Mouse (Mus musculus): ENCODE data around the gene Slc25a5. TPM values are rescaled to one million over a fixed set of nuclear protein-coding genes. Genes with fewer than 3 reads are reported as not detected.
A peak's percentile ranks its signal among the peaks of the same experiment; 100 is the strongest.
"Not testable (repeated sequence)": the region's sequence is repeated elsewhere in the genome, so short reads cannot be mapped to it uniquely, and the experiment has no call there.

The Slc25a5 gene
- 896 and 911 TPM in 2 replicates for total RNA-seq (2017)

DNA sequence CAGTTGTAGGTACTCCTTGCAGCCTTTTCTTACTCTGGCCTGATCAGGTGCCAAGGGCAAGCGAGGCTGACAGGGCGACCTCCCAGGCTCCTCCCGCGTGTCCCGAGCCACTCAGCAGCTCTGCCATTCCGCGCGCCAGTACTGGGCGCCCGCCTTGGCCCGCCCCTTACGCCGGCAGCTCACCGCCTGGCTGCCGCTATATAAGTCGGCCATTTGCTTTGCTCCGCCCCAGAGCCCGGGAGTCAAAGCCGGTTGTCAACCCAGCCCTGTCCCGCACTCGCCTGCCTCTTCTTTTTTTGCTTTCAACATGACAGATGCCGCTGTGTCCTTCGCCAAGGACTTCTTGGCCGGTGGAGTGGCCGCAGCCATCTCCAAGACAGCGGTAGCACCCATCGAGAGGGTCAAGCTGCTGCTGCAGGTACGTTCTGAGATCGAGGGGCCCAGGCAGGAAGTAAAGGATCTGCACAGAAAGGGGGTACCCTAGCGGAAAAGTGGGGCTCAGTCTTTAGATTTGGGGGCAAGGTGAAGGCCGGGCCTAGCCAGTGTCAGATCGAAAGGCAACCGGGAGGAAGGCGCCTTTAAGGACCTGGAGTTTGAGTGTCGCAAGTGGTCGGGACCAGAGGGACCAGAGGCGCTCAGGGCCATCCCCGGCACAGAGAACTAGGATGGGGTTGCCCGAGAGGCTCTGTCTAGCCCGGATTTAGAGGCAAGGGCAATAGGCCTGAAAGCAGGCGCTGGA is at the start of gene Slc25a5:
Gene Slc25a5, plus strand, starts transcription at position 228 of the 739 bp plus-strand sequence.
- peak; percentile 97 for ATAC-seq (replicated peaks; ENCODE audit: low read depth, poor library complexity, severe bottlenecking)

DNA sequence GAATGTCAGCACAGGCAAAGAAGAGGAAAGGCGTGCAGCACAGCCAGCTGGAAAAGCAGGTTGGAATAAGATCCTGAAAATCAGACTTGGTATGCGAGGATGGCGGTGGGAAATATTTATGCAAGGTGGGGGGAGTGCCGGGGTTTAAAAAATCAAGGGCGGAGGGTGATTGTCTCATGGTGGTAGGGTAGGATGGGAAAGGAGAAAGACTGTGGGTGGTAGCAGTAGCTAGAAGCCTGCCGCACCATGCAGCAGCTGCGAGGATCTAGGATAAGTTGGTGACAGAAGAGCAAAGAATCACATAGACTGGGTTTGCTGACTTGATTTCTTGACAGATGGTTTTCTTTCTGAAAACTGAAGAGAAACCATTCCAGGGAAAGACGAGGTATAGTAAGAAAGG is 48.7 kb upstream of the Slc25a5 start:
- no peak for ATAC-seq (replicated peaks; ENCODE audit: low read depth, poor library complexity, severe bottlenecking)

DNA sequence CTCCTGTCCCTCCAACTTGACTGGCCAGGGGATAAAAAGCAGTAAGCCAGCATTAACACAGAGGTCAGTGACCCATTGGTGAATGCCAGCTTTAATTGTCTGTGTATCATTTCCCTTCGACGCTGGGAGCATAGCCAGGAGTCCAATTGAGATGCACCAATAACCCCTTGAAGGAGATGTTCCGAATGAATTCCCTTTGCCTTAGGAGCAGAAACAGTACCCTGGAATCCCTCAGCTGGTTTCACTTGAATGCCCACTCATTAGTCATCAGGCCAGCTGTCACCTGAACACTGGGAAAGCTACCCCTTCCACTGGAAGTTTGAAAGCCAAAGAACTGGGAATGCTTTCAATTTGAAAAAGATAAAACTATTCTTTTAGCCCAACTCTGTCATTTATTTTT is 46.9 kb upstream of the Slc25a5 start:
- ATAC-seq (replicated peaks; ENCODE audit: low read depth, poor library complexity, severe bottlenecking), result no peak

DNA sequence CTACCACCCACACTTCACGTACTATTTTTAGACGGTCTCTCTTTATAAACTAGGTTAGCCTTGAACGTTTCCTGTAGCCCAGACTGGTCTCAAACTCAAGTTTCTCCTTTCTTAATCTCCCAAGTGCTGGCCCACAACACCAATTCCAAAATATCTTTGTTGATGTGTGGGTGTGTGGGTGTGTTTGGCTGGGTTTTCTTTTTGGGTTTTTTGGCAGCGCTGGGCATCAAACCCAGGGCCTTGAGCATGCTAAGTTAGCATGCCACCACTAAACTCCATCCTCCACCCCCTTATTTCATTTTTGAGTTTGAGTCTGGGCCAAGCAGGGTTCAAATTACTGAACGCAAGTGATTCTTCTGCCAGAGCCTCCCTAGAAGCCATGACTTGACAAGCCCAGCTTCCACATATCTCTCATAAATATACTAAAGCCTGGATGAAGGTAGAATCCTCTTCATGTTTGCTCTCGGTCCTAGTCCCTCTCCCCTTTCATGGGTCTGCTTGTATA is 46.1 kb upstream of the Slc25a5 start:
- ATAC-seq (replicated peaks; ENCODE audit: low read depth, poor library complexity, severe bottlenecking), result no peak

DNA sequence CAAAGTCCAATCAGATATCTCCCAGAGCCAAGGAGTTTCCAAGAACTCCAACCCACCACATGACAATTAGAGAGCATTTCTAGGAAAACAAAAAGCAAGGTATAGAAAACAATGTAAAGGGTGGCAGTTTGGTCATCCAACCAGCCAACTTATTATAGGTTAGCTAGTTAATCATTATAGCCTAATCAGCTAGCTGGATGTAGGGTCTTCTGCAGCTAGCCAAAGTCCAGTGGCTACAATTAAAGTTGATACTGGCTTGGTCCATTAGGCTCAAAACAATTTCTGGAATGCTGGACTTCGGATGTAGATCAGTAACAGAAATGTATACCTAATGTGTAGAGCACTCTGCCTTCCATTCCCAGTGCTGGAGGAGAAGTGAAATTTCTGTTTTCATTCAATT is 44.9 kb upstream of the Slc25a5 start:
- no peak for ATAC-seq (replicated peaks; ENCODE audit: low read depth, poor library complexity, severe bottlenecking)

DNA sequence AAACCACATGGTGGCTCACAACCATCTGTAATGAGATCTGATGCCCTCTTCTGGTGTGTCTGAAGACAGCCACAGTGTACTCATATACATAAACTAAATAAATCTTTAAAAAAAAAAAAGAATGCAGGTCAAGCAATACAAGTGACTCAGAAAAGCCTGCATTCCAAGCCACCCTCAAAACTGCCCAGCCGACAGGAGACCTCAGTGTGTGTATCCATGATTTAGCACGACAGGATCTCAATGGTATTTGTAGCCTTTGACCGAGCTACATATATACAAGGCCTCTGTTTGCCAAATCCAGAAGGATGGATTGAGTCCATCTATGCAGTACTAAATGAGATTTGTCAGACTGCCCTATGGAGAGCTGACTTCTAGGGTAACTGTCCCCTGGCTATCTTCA is 42.9 kb upstream of the Slc25a5 start:
- no peak for ATAC-seq (replicated peaks; ENCODE audit: low read depth, poor library complexity, severe bottlenecking)

DNA sequence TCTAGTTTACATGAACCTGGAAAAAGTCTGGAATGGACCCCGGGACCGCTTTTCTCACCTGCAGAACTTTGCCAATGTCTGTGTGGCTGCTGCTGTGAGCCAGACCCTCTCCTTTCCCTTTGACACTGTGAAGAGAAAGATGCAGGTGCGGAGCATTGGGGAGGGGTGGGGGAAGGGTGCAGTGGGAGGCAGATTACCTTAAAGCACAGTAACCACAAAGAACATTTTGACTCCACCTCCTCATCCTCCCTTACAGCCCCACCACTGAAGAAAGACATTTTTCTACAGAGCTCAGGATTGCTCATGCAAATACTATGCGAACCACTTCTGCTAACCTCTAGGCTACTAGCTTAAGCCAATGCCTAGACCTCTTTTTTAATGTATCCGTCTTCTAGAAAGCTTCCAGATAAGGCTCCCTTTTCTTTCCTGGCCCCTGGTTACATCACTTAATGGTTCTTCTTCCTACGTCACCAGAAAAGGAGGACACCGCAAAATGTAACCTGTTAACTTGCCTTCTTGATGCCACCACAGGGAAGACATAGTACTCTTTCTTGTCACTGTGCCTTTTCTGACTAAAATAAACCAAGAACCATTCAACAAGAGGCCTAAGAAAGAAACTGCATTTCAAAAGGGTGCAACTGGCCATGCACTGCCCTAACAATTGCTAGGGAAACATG is 37.5 kb upstream of the Slc25a5 start:
- ATAC-seq (replicated peaks; ENCODE audit: low read depth, poor library complexity, severe bottlenecking), result no peak

DNA sequence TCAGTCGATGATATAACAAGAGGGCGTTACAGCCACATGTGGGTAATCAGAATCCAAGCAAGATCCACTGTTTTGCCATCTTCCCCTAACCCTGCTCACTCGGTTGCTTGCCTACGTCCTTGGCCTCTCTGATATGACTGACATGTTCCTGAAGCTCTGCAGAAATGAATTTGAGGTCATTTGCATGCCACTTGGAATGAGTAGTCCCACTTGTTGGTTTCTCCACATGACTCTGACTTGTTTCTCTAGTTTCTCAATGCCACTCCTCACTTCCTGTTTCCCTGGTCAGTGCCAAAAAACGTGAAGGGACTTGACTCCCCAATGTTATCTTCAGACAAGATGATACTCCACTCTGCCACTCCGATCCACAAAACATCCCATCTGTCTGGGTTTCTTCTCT is 36.9 kb upstream of the Slc25a5 start:
- 0 out of 2 replicates have a peak, but pooled peaks have one; percentile 32 for ATAC-seq (replicated peaks; ENCODE audit: low read depth, poor library complexity, severe bottlenecking)

DNA sequence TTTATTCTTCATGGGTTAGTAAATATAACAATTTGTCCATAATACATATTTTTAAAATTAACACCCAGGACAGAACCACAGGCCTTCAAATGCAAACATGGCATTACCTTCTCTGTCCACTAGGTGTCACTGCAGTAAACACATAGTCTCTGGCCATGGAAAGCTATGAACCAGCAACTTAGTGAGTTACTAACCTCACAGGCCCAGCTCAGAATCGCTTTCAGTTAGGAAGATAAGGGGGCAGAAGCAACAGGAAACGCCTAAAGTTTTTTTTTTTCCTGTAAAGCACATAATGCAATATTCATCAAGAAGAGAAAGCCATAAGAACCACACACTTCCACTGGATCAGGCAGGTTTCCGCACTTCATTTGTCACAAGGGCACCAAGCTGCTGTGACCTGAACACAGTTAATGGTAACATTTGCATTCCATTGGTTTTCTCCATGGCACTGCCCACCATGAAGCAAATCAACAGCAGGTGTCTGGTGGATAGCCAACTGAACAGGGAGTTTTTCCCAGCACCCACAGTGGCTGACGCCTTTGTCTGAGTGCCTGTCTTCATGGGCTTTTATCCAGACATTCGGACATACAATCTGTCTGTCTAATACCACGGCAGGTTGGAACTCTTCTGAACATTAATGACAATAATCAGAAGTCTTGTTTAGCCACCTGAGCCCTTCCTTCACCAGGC is 34.4 kb upstream of the Slc25a5 start:
- peak; percentile 89 for ATAC-seq (replicated peaks; ENCODE audit: low read depth, poor library complexity, severe bottlenecking)

DNA sequence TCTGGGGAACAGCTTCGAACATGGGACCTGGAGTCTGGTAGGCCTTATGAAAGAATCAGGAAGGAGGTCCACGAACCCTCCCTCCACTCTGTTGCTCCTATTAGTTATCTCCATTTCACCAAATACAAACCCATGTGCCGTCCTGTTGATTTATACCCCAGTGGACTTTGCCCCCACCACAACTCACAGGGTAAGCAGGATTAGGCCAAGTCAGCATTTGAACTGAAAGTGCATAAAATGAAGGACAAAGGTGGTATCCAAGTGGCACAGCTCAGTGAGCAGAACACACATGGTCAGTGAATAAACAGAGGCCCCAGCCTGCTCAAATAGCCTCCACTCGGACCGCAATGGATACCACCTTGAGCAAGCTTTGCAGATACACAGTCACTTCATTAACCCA is 33.2 kb upstream of the Slc25a5 start:
- ATAC-seq (replicated peaks; ENCODE audit: low read depth, poor library complexity, severe bottlenecking), result no peak

DNA sequence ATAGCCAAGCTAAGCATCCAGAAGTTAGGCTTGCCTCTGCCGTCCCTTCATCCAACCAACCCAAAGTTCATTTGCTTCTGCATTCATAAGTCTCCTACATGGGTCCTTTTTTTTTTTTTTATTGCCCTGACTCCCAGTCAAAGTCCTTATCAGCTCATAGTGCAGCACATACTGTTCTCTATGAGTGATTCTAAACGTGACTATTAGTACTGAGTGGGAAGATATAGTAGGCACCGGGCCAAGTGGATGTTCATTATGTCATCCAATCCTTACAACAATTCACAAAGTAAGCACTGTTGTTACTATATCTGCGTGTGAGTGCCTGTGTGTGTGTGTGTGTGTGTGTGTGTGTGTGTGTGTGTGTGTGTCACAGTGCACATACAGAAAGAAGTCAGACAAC is 32.6 kb upstream of the Slc25a5 start:
- no peak for ATAC-seq (replicated peaks; ENCODE audit: low read depth, poor library complexity, severe bottlenecking)

DNA sequence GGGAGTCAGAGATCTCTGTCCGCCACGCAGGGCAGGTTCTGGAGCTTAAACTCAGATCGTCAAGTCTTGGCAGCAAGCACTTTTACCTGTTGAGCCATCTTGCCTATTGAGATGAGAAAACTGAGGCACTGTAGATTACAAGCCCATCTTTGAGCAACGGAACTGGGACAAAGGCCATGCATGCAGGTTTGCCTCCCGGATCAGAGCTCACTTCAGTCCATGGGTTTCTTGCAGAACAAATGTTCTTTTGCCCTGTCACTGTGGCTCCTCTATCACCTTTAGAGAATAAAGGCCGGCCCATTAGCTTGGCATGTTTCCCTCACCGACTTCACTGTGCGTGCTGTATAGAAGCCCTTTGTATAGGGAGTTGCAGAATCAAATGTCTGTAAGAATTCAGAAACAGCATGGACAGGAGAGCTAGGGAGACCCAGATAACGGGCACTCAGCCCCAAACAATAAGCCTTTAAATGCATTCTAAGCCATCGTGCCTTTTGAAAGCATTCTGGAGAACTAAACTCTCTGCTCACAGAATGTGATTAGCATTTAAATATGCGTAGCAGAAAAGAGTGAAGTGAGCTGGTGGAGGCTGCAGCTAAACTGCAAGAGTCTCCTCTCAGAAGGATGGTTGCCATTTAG is 32.0 kb upstream of the Slc25a5 start:
- ATAC-seq (replicated peaks; ENCODE audit: low read depth, poor library complexity, severe bottlenecking), result no peak

DNA sequence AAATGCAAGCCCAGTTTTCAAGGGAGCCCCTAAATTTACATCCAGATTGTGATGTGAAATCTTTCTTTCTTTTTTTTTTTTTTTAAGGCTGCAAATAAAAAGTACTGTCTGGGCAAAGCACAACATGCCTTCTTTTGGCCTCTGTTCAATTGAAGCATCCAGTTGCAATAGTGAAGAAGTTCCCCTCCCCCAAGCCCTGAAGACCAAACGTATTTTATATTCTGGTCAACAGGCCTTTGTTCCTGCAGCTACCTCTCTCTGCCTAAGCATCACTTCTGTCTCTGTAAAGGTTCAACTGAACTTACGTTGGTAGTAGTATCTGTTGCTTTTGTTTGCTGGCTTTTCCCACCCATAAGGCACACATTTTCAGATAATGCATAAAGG is 31.5 kb upstream of the Slc25a5 start:
- no peak for ATAC-seq (replicated peaks; ENCODE audit: low read depth, poor library complexity, severe bottlenecking)

DNA sequence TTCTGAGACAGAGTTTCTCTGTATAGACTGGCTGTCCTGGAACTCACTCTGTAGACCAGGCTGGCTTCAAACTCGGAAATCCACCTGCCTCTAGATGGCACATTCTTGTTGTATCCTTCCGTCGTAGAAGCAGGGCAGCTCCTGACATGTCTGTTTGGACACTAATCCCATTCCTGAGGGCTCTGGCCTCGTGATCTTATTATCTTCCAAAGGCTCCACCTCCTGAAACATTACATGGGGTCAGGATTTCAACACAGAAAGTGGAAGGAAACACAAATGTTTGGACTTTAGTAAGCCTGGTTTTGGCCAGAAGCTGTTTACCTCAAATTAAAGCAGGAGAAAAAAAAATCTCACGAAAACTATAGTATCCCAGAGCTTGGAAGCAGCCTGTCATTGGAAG is 28.1 kb upstream of the Slc25a5 start:
- ATAC-seq (replicated peaks; ENCODE audit: low read depth, poor library complexity, severe bottlenecking), result no peak

DNA sequence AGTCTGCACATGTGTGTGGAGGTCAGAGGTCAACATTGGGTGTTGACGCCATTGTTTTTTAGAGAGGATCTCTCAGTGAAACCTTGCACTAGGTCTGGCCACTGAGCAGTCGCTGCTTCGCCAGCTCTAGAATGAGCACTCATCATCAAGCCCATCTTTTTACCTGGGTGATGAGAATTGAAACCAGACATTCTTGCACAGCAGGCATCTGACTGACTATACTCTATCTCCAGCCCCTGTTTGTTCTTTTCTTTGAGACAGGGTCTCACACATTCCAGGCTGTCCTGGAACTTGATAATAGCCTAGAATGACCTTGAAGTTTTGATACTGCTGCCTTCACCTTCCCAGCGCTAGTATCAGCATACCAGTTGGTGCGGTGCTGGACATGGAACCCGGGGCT is 22.9 kb upstream of the Slc25a5 start:
- ATAC-seq (replicated peaks; ENCODE audit: low read depth, poor library complexity, severe bottlenecking), result no peak

DNA sequence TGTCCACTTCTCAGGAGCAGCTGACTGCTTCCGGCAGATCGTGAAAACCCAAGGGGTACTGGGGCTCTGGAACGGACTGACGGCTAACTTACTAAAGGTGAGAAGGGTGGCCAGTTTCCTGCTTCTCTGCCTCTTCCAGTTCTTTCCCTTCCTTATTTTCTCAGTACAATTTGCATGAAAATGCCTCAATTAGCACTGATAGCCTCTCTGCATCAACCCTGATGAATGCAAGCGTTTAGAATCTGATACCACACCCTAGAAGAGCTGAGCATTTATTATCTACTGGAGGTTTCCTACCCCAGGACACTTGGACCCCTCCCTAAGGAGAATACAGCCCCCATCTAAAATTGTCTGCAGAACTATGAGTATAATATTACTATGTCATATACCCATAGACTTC is 19.9 kb upstream of the Slc25a5 start:
- ATAC-seq (replicated peaks; ENCODE audit: low read depth, poor library complexity, severe bottlenecking), result no peak

DNA sequence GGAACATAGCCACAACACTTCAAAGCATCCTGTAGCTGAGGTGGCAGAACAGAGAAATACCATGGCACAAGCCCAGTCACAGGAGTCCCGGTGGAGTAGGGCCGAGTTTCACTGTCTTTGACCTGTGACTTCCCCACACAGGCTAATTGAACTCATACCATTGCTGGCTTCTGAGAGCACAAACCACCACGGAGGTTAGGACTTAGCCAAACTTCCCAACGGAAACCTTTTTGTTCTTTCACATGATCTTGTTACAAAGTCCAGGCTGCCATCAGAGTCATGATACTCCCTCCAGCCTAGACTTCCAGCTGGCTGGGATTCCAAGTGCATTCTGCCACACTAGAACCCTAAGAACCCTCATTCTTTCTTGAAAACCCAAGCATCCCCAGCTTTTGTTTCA is 17.8 kb upstream of the Slc25a5 start:
- ATAC-seq (replicated peaks; ENCODE audit: low read depth, poor library complexity, severe bottlenecking), result no peak

DNA sequence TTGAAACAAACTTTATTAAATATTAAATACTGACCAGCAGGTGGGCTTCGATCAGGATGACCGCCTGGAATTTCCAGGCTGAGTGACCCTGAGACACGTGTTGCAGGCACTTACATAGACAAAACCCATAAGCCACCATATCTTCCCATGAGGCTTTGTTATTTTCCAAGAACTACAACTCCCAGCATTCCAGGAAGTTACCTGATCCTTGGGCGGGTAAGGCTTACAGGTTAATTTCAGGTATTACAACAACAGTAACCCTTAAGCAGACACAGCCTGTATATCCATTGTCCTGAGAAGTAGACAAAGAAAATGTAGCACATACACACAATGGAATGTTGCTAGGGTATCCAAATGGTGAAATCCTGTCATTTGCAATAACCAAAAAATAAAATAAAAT is 6.1 kb upstream of the Slc25a5 start:
- ATAC-seq (replicated peaks; ENCODE audit: low read depth, poor library complexity, severe bottlenecking), result no peak

DNA sequence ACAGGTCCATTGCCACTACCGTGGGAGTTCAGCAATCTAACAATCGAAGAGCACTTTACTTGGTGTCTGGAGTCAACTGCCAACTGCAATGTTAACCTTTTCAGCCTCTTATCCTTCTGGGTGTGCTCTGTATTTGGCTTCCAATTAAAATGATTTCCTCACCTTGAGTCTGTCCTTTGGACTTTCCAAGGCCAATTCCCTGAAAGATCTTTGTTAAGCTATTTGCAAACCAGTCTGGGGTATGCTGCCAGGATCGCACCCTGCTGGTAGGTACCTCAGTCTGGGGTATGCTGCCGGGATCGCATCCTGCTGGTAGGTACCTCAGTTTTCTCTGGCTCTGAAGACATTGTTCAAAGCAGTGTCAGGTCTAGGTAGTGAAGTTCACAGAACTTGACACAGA is 880 bp upstream of the Slc25a5 start:
- no peak for ATAC-seq (replicated peaks; ENCODE audit: low read depth, poor library complexity, severe bottlenecking)

DNA sequence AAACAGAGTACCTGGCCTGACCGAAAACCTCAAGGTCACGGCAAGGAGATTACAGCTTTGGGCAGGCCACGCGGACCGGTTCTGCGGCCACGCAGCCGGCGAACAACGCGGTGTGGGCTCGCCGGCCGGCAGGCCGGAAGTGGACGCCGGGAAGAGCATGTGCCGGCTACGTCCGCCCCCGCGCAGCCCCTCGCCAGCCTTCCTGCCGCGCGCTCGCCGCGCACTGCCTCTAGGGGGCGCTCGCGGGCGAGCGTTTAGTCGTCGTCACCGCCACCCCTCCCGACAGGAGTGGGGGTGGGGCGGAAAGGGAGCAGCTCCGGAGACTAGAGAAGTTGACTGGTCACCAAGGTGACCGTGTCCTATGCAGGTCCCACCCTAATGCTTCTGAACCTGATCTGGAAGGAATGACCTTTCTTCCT is 721 bp downstream of the Slc25a5 start:
- peak; percentile 48 for ATAC-seq (replicated peaks; ENCODE audit: low read depth, poor library complexity, severe bottlenecking)

DNA sequence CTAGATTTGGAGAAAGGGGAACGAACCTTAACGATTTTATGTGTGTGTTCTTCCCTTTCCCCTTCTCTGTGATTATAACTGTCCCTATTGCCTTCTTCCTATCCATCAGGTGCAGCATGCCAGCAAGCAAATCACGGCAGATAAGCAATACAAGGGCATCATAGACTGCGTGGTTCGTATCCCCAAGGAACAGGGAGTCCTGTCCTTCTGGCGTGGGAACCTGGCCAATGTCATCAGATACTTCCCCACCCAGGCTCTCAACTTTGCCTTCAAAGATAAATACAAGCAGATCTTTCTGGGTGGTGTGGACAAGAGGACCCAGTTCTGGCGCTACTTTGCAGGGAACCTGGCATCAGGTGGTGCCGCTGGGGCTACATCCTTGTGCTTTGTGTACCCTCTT is 1.3 kb downstream of the Slc25a5 start:
- not testable (repeated sequence) for ATAC-seq (replicated peaks; ENCODE audit: low read depth, poor library complexity, severe bottlenecking)
